Mouse (Mus musculus) urinary bladder, postnatal 4 days (tissue): Measurements from ENCODE around the gene Atp8a2.

ENCODE experiments used
- DNase-seq, 2 experiments: peaks; one replicate each; pipeline ENCODE4 v3.0.0; 2021 to 2022; ENCODE audit warnings: low spot score in 2 of 2

Atp8a2 gene

GRCm38 (mm10) chr14:59715695-59716442 is 481.1 kb downstream of the Atp8a2 start:
- DNase-seq: no peak

- no peak for DNase-seq
Observed at GRCm38 (mm10) chr14:59709505-59710335, 487.3 kb downstream of the Atp8a2 start.

- DNase-seq: no peak
Observed at GRCm38 (mm10) chr14:59708009-59708408, 489.0 kb downstream of the Atp8a2 start.

- no peak for DNase-seq
Observed at GRCm38 (mm10) chr14:59705326-59706058, 491.5 kb downstream of the Atp8a2 start.

GRCm38 (mm10) chr14:59701492-59701891 is 495.5 kb downstream of the Atp8a2 start:
- no peak for DNase-seq

GRCm38 (mm10) chr14:59695160-59695559 is 501.8 kb downstream of the Atp8a2 start:
- DNase-seq: no peak

- no peak for DNase-seq
Observed at GRCm38 (mm10) chr14:59692164-59692563, 504.8 kb downstream of the Atp8a2 start.

GRCm38 (mm10) chr14:59691402-59691801 is 505.6 kb downstream of the Atp8a2 start:
- DNase-seq: no peak

GRCm38 (mm10) chr14:59690954-59691353 is 506.0 kb downstream of the Atp8a2 start:
- DNase-seq: no peak

- DNase-seq: no peak
Observed at GRCm38 (mm10) chr14:59689596-59689995, 507.4 kb downstream of the Atp8a2 start.

- DNase-seq: no peak
Observed at GRCm38 (mm10) chr14:59686229-59686628, 510.8 kb downstream of the Atp8a2 start.

- DNase-seq: no peak
Observed at GRCm38 (mm10) chr14:59685343-59685742, 511.6 kb downstream of the Atp8a2 start.

- no peak for DNase-seq
Observed at GRCm38 (mm10) chr14:59681906-59682305, 515.1 kb downstream of the Atp8a2 start.

GRCm38 (mm10) chr14:59677598-59678003 is 519.4 kb downstream of the Atp8a2 start:
- DNase-seq: peak in 1 of 2 experiments; percentile 36

GRCm38 (mm10) chr14:59675330-59675729 is 521.6 kb downstream of the Atp8a2 start:
- DNase-seq: no peak

- DNase-seq: no peak
Observed at GRCm38 (mm10) chr14:59674556-59674955, 522.4 kb downstream of the Atp8a2 start.

- no peak for DNase-seq
Observed at GRCm38 (mm10) chr14:59672893-59673515, 524.0 kb downstream of the Atp8a2 start.

- DNase-seq: no peak
Observed at GRCm38 (mm10) chr14:59657098-59657497, 539.9 kb downstream of the Atp8a2 start.

- DNase-seq: no peak
Observed at GRCm38 (mm10) chr14:59656591-59656990, 540.4 kb downstream of the Atp8a2 start.

GRCm38 (mm10) chr14:59649337-59649736 is 547.6 kb downstream of the Atp8a2 start:
- DNase-seq: no peak

GRCm38 (mm10) chr14:59648611-59649010 is 548.4 kb downstream of the Atp8a2 start:
- DNase-seq: no peak
